Mouse (Mus musculus) adrenal gland, adult 18-20 months (tissue): Measurements from ENCODE around the gene Psma7. TPM values are rescaled to one million over a fixed set of nuclear protein-coding genes. Genes with fewer than 3 reads are reported as not detected.

ENCODE experiments used
- DNase-seq, 2 experiments: peaks; one replicate each; pipeline ENCODE4 v3.0.0; 2021 to 2022; ENCODE audit warnings: low spot score in 2 of 2
- long read RNA-seq, 2 experiments: library from polyadenylated mRNA; stranded (forward); transcript quantifications; one replicate each; pipeline ENCODE4 v2.0.0; 2021
- total RNA-seq, 2 experiments: library from RNA; stranded (reverse); gene quantifications; 1 replicate in 1 of 2; 2 replicates in 1 of 2; pipeline ENCODE4 v1.2.3; 2021

The Psma7 gene
- total RNA-seq, result 100 to 1,000 TPM; 207 to 235 TPM
- long read RNA-seq, experiment 1, transcript Psma7-201 (7 exons, 914 nt), result major isoform, 71 of 82 reads
- long read RNA-seq, experiment 1, partial matches to known transcripts, result 5 of 82 reads
- long read RNA-seq, experiment 1, other reads (novel, unspliced or antisense), result 5 of 82 reads
- long read RNA-seq, experiment 2, transcript Psma7-201 (7 exons, 914 nt), result major isoform, 234 of 282 reads
- long read RNA-seq, experiment 2, partial matches to known transcripts, result 36 of 282 reads
- long read RNA-seq, experiment 2, other reads (novel, unspliced or antisense), result 8 of 282 reads

- DNase-seq, result peak; percentile 88
Measured at GRCm38 (mm10) chr2:180042256-180042857, at the start of gene Psma7, which contains the start of gene Ss18l1. Gene Psma7, minus strand, starts transcription at chr2:180042433. Gene Ss18l1, plus strand, starts transcription at chr2:180042509.

- DNase-seq, result no peak
Measured at GRCm38 (mm10) chr2:180090285-180090684, 48.1 kb upstream of the Psma7 start.

GRCm38 (mm10) chr2:180087472-180087871 is 45.2 kb upstream of the Psma7 start:
- DNase-seq, result no peak

- no peak for DNase-seq
Measured at GRCm38 (mm10) chr2:180086637-180087027, 44.4 kb upstream of the Psma7 start.

- DNase-seq, result no peak
Measured at GRCm38 (mm10) chr2:180085926-180086636, 43.8 kb upstream of the Psma7 start.

- no peak for DNase-seq
Measured at GRCm38 (mm10) chr2:180084565-180084964, 42.3 kb upstream of the Psma7 start.

GRCm38 (mm10) chr2:180083063-180083462 is 40.8 kb upstream of the Psma7 start:
- DNase-seq, result no peak

- no peak for DNase-seq
Measured at GRCm38 (mm10) chr2:180080680-180081079, 38.4 kb upstream of the Psma7 start.

GRCm38 (mm10) chr2:180077622-180078021 is 35.4 kb upstream of the Psma7 start:
- DNase-seq, result no peak

- DNase-seq, result no peak
Measured at GRCm38 (mm10) chr2:180072886-180073285, 30.7 kb upstream of the Psma7 start.

GRCm38 (mm10) chr2:180071671-180072070 is 29.4 kb upstream of the Psma7 start:
- no peak for DNase-seq

- DNase-seq, result peak; percentile 95 to 96
Measured at GRCm38 (mm10) chr2:180070481-180071453, 28.5 kb upstream of the Psma7 start, which contains the start of gene Mtg2. Gene Mtg2, plus strand, starts transcription at chr2:180070588.

GRCm38 (mm10) chr2:180069770-180070480 is 27.7 kb upstream of the Psma7 start:
- DNase-seq, result no peak

- DNase-seq, result no peak
Measured at GRCm38 (mm10) chr2:180063338-180064131, 21.3 kb upstream of the Psma7 start.

- DNase-seq, result no peak
Measured at GRCm38 (mm10) chr2:180053001-180053400, 10.8 kb upstream of the Psma7 start.

GRCm38 (mm10) chr2:180051986-180052733 is 9.9 kb upstream of the Psma7 start:
- no peak for DNase-seq

GRCm38 (mm10) chr2:180050986-180051385 is 8.8 kb upstream of the Psma7 start:
- peak; percentile 78 to 82 for DNase-seq

- no peak for DNase-seq
Measured at GRCm38 (mm10) chr2:180047980-180048635, 5.9 kb upstream of the Psma7 start.
